Mouse (Mus musculus) layer of hippocampus, adult 9-10 months (tissue): ENCODE measurements at regions not wholly inside any gene's neighbourhood (a gene's known extent, or its start where the extent isn't known, plus 50 kb on each side); places are given as distances from the start of the nearest gene placed in this dataset.
A peak's percentile ranks its signal among the peaks of the same experiment; 100 is the strongest.

ENCODE experiments used
- DNase-seq: peaks from one replicate; pipeline ENCODE4 v3.0.0; 2022; ENCODE audit warnings: low spot score

DNA sequence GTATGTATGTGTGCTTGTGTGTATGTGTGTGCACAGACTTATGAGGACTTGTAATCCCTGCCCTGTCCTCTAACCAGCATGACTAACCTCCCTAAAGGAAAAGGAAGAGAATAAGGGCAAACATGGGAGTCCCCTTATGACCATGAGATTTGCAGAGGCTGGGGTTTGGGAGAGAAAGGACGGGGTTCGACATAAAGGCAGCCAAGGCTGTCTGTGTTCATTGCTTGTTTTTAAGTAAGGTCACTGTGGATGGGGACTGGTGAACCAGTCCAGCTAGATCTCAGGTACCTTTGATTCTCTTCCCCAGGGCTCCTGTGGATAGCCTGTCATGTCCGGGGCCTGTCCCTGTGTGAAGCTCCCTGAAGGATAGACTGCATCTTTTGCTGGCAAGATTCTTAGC is 55.6 kb downstream of the Irf2bp2 start:
- DNase-seq, result no peak

DNA sequence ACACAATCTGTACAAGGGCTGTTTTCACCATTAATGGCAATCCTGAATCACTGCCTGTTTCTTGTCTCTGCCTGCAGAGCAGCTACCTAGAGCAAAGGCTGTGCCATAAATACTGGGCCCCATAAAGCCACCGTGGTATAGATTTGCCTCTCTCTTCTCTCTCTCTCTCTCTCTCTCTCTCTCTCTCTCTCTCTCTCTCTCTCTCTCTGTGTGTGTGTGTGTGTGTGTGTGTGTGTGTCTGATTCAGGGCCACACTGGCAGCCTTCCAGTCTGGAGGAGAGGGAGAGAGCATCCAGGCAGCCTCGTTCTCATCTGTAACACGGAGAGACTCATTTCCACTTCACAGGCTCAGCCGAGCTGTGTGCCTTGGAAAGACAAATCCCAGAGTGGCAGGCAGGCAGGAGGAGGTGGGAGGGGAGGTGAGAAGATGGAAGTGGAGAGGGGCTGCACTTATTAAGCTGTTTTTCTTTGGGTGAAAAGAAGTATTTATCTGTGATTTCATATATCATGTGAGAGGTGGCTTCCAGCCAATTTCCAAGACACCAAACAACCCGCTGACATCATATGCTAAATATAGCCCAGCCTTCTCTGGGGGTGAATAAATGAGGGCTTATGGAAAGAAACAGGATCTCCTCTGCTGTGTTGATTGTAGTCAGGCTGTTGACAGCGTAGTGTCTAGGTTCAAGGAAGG is 56.7 kb downstream of the Irf2bp2 start:
- DNase-seq, result peak; percentile 87

DNA sequence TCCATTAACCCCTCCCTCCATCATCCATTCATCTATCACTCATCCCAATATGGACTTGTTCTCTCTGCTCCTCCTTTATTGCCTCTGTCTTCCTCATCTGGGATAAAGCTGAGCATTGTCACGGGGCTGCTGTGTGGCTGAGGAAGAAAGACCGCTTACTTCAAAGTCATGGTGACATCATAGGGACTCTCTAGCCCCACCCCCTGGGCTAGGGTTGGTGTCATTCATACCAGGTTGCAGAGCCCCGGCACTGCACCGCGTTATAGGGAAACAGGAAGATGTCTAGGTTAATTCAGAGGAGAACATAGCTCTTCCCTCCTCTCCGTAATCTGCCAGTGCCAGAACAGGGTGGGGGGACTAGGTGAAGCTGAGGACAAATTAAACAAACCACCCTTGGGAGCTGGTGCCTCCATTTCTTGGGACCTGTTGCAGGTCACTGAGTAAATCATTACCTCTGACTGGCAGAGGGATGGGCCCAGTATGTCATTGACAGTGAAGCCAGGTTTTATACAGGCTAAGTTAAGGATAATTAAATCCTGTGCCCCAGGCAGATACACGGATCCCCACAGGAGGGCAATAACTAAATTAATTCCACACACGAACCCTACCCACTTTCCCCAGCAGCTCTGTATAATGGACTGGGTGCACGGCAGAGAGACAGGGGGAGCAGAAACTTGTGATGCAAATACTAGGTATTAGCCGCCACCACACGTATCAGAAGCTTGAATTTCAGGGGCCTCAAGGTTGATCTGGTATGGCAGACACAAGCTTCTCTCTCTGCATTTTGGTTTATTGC is 57.5 kb downstream of the Irf2bp2 start:
- DNase-seq, result no peak

DNA sequence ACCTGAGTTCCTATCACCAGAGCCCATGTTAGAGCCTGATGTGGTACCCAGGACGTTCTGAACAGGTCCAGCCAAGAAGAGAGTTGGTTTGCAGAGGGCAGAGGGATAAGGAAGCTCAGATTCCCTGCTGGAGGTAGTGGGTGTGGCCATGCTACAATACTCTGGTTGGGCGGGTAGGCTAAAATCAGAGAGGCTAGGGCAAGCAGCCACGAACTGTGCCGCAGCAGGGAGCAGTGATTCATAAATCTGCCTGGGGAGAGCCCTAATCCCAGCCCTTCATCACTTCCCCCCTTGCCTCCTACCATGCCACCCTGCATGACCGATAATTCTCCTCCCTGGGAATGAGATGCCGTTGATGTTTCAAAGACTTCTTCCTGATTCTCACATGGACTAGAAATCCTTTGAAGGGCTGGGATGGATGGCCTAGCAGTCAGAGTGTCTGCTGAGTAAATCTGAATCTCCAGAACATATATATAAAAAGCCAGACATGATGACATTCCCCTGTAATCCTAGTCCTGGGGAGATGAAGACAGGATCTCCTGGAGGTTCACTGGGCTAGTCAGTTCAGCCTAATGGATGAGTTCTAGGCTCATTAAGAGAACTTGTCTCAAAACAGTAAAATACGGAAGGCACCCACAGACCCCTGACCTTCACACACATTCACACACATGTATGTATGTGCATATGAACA is 57.6 kb upstream of the Tarbp1 start:
- no peak for DNase-seq

DNA sequence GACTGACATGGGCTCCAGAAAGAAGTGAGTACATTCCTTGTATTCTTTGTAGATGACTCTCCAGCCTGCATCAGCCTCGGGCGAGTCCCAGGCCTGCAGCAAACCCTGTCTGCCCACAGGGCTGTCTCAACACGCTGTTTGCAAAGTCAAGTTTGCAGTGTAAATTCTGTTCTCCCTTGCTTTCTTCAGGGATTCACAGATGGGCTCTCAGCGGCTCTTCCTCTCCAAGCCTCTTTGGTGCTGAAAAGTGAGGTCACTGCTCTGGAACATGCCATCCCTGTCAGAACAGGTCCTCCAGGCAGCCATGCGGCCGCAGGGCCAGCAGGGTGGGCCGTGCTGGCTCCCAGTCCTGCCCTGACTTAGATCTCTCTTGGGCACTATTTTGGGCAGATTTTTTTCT is 56.6 kb upstream of the Tarbp1 start:
- DNase-seq, result no peak

DNA sequence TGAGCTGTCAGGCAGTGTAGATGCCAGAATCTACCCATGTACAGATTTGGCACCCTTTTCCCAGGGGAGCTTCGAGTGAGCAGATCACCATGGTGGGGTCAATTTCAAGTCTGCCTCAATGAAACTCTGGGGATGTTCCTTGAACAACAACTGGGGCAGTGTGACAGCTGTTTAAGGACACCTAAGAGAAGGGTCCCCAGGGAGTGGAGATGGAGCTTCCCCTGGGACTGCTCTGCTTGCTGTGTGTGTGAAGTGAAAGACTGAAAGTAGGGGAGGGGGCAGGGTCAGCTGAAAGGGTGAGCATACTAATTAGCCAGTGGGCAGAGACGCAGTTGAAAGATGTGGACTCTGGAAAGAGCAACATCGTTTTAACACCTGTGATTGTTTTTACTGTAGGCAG is 54.5 kb upstream of the Tarbp1 start:
- DNase-seq, result no peak

DNA sequence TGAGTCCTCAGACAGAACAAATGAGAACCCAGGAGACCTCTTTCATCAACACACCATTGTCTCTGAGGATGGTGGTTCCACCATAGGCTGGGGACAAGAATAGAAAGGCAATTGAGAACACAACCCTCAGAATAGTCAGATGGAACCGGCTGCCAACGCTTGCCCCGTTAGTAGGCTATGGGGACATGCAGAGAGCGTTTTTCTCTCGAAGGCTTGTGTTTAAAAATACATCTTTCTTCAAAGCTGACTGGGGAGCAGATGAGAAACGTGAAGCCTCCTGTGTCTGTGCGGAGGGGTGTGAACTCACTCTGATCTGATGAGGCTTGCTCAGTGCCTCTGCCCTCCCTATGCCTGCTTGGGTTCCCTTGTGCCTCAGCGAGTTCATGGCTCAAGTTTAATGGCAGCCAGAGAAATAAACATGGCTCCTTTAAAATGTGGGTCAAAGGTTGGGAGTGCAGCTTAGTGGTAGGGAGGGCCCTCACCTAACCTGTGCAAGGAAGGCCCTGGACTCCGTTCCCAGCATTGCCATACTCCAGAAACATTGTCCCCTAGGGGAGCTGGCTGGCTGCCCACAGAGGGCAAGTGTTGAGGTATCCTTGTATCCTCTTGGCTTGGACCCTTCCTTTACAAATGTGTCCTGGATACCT is 53.7 kb upstream of the Tarbp1 start:
- DNase-seq, result no peak

DNA sequence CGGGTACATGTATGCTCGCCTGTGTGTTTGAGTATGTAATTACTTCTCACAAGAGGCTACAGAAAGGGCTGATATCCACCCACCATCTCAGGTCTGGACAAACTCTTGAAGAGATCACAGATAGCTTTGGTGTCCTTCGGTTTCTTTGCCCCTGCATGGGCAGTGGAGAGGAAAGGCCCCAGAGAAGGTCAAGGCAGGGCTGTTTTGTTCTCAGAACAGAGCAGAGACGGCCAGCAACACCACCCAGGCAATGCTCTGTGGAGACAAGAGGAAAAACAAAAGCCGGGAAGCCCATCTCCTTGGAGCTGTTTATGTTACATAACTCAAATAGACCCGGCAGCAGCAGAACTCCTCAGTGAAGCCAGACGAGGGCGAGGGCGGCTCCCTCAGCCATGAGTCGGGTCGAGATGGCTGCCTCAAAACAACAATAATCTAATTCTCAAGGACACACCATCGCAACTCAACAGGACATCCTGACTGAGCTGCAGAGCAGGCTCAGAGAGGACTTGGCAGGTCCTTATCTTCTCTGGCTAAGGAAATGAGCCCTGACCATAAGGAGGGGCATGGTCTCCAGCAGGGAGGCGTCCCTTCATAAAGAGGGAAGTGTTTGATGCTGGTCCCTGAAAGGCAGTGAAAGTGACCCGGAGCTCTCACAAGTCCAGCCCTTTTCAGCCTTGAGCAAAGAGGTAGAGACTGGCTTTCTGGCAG is 52.2 kb upstream of the Tarbp1 start:
- DNase-seq, result no peak

DNA sequence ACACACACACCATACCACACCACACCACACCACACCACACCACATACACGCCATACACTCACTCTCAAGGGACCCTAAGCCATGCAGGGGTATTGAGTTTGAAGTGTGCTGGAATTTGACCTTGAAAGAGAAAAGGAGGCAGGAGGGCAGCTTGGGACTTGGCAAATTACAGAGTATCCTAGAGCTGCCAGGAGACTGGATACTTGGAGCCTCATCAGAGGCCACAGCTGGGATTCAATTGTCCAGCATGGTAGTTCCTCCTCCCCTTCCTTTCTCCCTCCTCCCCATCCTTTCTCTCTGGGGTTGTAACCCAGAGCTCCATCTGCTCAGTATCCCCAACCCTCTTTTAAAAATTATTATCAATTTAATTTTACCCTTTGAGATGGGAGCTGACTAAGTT is 50.7 kb upstream of the Tarbp1 start:
- no peak for DNase-seq
